Mouse (Mus musculus): Measurements from ENCODE around the gene Cst6.
"Not testable (repeated sequence)": the region's sequence is repeated elsewhere in the genome, so short reads cannot be mapped to it uniquely, and the experiment has no call there.

The Cst6 gene

GRCm38 (mm10) chr19:5349502-5349873 lies at the start of gene Cst6:
Cst6 (minus strand) TSS chr19:5349574.
- not testable (repeated sequence) for DNase-seq (ENCODE audit: low spot score)

- DNase-seq (ENCODE audit: low spot score) = no peak
Measured at GRCm38 (mm10) chr19:5395371-5395770, 46.0 kb upstream of the Cst6 start.

GRCm38 (mm10) chr19:5394168-5394567 lies 44.8 kb upstream of the Cst6 start:
- no peak for DNase-seq (ENCODE audit: low spot score)

GRCm38 (mm10) chr19:5392892-5393291 lies 43.5 kb upstream of the Cst6 start:
- no peak for DNase-seq (ENCODE audit: low spot score)

GRCm38 (mm10) chr19:5390416-5390815 lies 41.0 kb upstream of the Cst6 start:
- no peak for DNase-seq (ENCODE audit: low spot score)

GRCm38 (mm10) chr19:5389647-5390046 lies 40.3 kb upstream of the Cst6 start:
- DNase-seq (ENCODE audit: low spot score) = no peak

GRCm38 (mm10) chr19:5388588-5389242 lies 39.3 kb upstream of the Cst6 start, which contains the start of gene Sart1:
Sart1 (minus strand) TSS chr19:5388703.
- DNase-seq (ENCODE audit: low spot score) = peak; percentile 89

- no peak for DNase-seq (ENCODE audit: low spot score)
Measured at GRCm38 (mm10) chr19:5388011-5388441, 38.7 kb upstream of the Cst6 start.

- no peak for DNase-seq (ENCODE audit: low spot score)
Measured at GRCm38 (mm10) chr19:5384715-5385114, 35.3 kb upstream of the Cst6 start.

- no peak for DNase-seq (ENCODE audit: low spot score)
Measured at GRCm38 (mm10) chr19:5383326-5383725, 34.0 kb upstream of the Cst6 start.

- DNase-seq (ENCODE audit: low spot score) = peak; percentile 61
Measured at GRCm38 (mm10) chr19:5377446-5377845, 28.1 kb upstream of the Cst6 start.

- DNase-seq (ENCODE audit: low spot score) = no peak
Measured at GRCm38 (mm10) chr19:5374748-5375147, 25.4 kb upstream of the Cst6 start.

GRCm38 (mm10) chr19:5374177-5374576 lies 24.8 kb upstream of the Cst6 start:
- no peak for DNase-seq (ENCODE audit: low spot score)

GRCm38 (mm10) chr19:5372724-5373123 lies 23.4 kb upstream of the Cst6 start:
- DNase-seq (ENCODE audit: low spot score) = no peak

- DNase-seq (ENCODE audit: low spot score) = no peak
Measured at GRCm38 (mm10) chr19:5370932-5371331, 21.6 kb upstream of the Cst6 start.

GRCm38 (mm10) chr19:5367455-5367854 lies 18.1 kb upstream of the Cst6 start:
- no peak for DNase-seq (ENCODE audit: low spot score)

GRCm38 (mm10) chr19:5367053-5367359 lies 17.6 kb upstream of the Cst6 start, which contains the start of gene Banf1:
Banf1 (minus strand) TSS chr19:5367168.
- no peak for DNase-seq (ENCODE audit: low spot score)

- peak; percentile 98 for DNase-seq (ENCODE audit: low spot score)
Measured at GRCm38 (mm10) chr19:5366175-5367052, 17.0 kb upstream of the Cst6 start, which contains the start of gene Eif1ad. Eif1ad (plus strand) TSS chr19:5366741.

GRCm38 (mm10) chr19:5365751-5366150 lies 16.4 kb upstream of the Cst6 start:
- DNase-seq (ENCODE audit: low spot score) = no peak

- no peak for DNase-seq (ENCODE audit: low spot score)
Measured at GRCm38 (mm10) chr19:5364124-5364523, 14.8 kb upstream of the Cst6 start.

- no peak for DNase-seq (ENCODE audit: low spot score)
Measured at GRCm38 (mm10) chr19:5362186-5362585, 12.8 kb upstream of the Cst6 start.

GRCm38 (mm10) chr19:5356080-5356479 lies 6.7 kb upstream of the Cst6 start:
- DNase-seq (ENCODE audit: low spot score) = no peak

- no peak for DNase-seq (ENCODE audit: low spot score)
Measured at GRCm38 (mm10) chr19:5353609-5354008, 4.2 kb upstream of the Cst6 start.
